Mouse (Mus musculus) spleen, adult 2 months (tissue): ENCODE data around the gene Itm2b.

Experiments used
- CTCF ChIP-seq: fragments of 200-500 bp; IDR thresholded peaks from 2 replicates; pipeline ENCODE4 v1.5.1; 2011; ENCODE audit warnings: mild to moderate bottlenecking, inconsistent platforms; ENCODE audit not compliant: insufficient read depth, insufficient read length, insufficient replicate concordance; ENCODE audit errors: extremely low read depth
- POLR2A ChIP-seq: fragments of 200-500 bp; IDR thresholded peaks from 2 replicates; pipeline ENCODE4 v1.6.1; 2011; ENCODE audit warnings: low read depth, low read length, inconsistent platforms

DNA sequence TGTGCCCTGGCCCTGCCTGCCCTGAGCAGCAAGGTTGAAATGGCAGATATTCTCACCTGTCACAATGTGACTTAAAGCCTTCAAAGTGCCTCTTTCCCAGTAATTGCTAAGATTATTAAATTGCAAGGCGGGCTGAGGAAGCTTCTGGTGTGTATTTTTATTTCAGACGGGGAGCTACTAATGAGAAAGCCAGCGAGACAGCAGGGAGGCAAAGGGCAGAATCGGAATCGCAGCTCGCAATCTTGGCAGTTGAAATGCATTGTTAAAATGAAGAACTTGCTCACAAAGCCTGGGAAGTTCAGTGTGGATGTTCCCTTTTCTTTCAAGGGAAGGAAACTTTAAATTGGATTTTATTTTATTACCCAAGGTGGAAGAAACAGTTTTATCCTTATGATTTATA lies 39.9 kb upstream of the Itm2b start:
- no peak for TF ChIP-seq CTCF
- TF ChIP-seq POLR2A = no peak
